Mouse (Mus musculus): ENCODE data around the gene Tmem206.
A peak's percentile ranks its signal among the peaks of the same experiment; 100 is the strongest.

DNA sequence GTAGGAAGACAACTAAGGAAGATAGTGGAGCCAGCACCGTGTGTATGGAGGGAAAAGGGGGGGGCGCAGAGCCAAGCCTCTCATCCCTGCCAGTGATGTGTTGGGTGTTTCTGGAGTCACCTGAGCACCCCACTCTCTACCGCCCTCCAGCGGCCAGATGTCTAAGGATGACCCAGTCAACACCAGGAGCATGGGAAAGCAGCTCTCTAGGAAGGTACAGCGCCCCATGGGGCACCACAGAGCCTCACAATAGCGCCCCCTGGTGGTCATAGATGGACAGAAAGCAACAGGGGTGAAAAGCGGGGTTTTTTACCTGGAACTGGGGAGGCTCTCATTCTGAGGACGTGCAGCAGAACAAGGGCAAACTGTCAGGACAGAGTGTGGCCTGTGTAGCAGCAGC, 37.0 kb upstream of the Tmem206 start:
- TF ChIP-seq POLR2A (IDR thresholded peaks at IDR 0.05; ENCODE audit: insufficient read depth, low read length) (no peak), CTCF (IDR thresholded peaks at IDR 0.05; ENCODE audit: low read depth, low read length) (peak; percentile 86), EP300 (IDR thresholded peaks at IDR 0.05; ENCODE audit: insufficient read depth, low read depth, low read length) (no peak)

Measured in ES-Bruce4 (cell line).